Mouse (Mus musculus): ENCODE results near the gene Flywch2. TPM values are rescaled to one million over a fixed set of nuclear protein-coding genes. Genes with fewer than 3 reads are reported as not detected.

The Flywch2 gene
- polyA plus RNA-seq, 1 experiment from 2014 or later = 20.9 TPM

DNA sequence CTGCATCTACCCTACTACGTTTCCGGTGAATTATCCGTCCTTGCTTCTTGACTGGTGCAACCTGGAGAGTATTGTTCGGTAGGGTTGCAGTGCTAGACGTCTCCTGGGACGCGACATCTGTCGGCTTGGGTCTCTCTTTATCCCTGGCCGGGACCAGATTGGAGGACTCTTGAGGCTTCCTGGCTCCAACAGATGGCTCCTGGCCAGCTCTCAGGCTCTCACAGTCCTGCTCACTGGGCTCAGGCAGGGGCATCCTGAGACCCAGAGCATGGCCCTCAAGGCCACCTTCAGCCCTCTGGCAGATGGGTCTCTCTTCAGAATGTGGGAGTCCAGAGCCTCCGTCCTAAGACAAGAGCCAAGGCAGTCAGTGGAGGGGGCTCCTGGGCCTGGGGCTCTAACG, 22.9 kb downstream of the Flywch2 start:
- Histone ChIP-seq H3K27ac (ENCODE audit: low read depth, low read length) (no peak overlapping the region), H3K27me3 (ENCODE audit: control insufficient read depth, insufficient read depth, low read length) (no peaks in the 10 kb centered on the region), H3K4me1 (ENCODE audit: control insufficient read depth, insufficient read depth, low read length) (no peaks in the 10 kb centered on the region), H3K9me3 (ENCODE audit: control insufficient read depth, low read length) (no peaks in the 10 kb centered on the region), H3K36me3 (ENCODE audit: control insufficient read depth, insufficient read depth, low read length) (peaks cover 33% of the 10 kb centered on the region), H3K4me3 (ENCODE audit: low read depth, low read length) (no peak overlapping the region), H3K4me2 (no peak overlapping the region), H3K9ac (ENCODE audit: low read length) (no peak overlapping the region)
- ATAC-seq (ENCODE audit: low FRiP score) (no peak), DNase-seq (ENCODE audit: low spot score, missing footprints) (peak; percentile 44)
- WGBS = 87% methylated on average over 11 of the region's 11 CpGs

DNA sequence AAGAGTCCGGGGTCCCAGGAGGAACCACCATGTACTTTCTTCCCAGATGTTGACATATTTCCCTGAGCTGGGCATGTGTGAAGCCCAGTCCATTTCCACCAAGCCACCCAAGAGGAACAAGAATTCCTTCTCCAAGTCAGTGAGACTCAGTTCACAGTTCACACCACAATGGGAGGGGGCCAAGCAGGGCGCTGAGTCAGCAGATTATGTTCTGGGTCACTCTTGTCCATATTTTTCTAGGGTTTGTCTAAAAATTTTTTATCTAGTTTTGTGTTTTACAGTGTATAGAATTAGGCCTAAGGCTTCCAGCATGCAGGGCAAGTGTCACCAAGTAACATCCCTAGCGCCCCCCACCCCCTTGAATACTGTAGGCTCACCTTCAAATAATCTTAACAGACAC, 24.7 kb downstream of the Flywch2 start:
- ATAC-seq (ENCODE audit: low FRiP score) (no peak), DNase-seq (ENCODE audit: low spot score, missing footprints) (peak; percentile 49)
- WGBS = 95% methylated on average over 3 of the region's 3 CpGs
- H3K27me3 ChIP-seq (ENCODE audit: control insufficient read depth, insufficient read depth, low read length) = no peaks in the 10 kb centered on the region
- no peak overlapping the region for H3K4me3 ChIP-seq (ENCODE audit: low read depth, low read length)
- no peaks in the 10 kb centered on the region for H3K4me1 ChIP-seq (ENCODE audit: control insufficient read depth, insufficient read depth, low read length)
- H3K9ac ChIP-seq (ENCODE audit: low read length) = no peak overlapping the region
- no peak overlapping the region for H3K27ac ChIP-seq (ENCODE audit: low read depth, low read length)
- no peaks in the 10 kb centered on the region for H3K9me3 ChIP-seq (ENCODE audit: control insufficient read depth, low read length)
- peaks cover 43% of the 10 kb centered on the region for H3K36me3 ChIP-seq (ENCODE audit: control insufficient read depth, insufficient read depth, low read length)
- no peak overlapping the region for H3K4me2 ChIP-seq

DNA sequence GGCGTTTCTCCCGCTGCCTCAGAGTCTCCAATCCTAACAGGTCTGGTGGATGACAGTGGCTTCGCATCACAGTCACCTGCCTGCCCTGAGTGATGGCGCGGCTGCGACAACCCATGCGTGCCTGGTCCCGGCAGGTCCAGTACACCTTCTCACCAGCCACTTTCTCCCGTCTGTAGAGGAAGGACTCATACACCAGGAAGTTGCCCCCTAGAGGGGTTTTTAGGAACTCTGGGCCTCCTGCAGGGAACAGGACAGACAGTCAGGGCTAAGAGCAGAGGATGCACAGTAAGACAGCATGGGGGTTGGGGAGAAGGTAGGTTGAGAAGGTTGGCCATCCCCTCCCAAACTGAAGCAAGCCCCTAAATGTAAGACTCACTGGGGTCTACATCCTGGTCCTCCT, 25.6 kb downstream of the Flywch2 start:
- no peaks in the 10 kb centered on the region for H3K9me3 ChIP-seq (ENCODE audit: control insufficient read depth, low read length)
- no peaks in the 10 kb centered on the region for H3K27me3 ChIP-seq (ENCODE audit: control insufficient read depth, insufficient read depth, low read length)
- ATAC-seq (ENCODE audit: low FRiP score) (no peak), DNase-seq (ENCODE audit: low spot score, missing footprints) (peak; percentile 10)
- no peak overlapping the region for H3K27ac ChIP-seq (ENCODE audit: low read depth, low read length)
- H3K36me3 ChIP-seq (ENCODE audit: control insufficient read depth, insufficient read depth, low read length) = peaks cover 49% of the 10 kb centered on the region
- H3K4me2 ChIP-seq = no peak overlapping the region
- H3K9ac ChIP-seq (ENCODE audit: low read length) = no peak overlapping the region
- H3K4me3 ChIP-seq (ENCODE audit: low read depth, low read length) = no peak overlapping the region
- 91% methylated on average over 9 of the region's 9 CpGs for WGBS
- H3K4me1 ChIP-seq (ENCODE audit: control insufficient read depth, insufficient read depth, low read length) = no peaks in the 10 kb centered on the region

DNA sequence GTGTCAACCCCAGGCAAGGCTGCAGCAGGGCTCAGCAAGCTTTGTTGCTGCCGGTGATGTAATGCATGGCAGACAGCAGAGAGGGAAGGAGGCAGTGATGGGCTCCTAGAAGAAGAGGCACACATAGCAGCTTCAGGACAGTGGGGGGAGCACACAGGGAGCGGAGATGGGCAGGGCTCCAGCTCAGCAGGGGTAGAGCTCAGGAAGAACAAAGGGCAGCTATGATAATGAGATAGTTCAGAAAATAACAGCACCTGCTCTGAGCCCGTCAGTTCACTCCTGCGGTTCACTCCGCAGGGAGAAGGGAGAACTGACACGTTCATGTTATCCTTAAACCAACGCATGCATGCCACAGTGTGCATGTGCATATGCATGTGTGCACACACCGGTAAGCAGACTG, 27.1 kb downstream of the Flywch2 start:
- H3K9ac ChIP-seq (ENCODE audit: low read length) = no peak overlapping the region
- H3K4me1 ChIP-seq (ENCODE audit: control insufficient read depth, insufficient read depth, low read length) = no peaks in the 10 kb centered on the region
- DNase-seq (ENCODE audit: low spot score, missing footprints) (peak; percentile 64), ATAC-seq (ENCODE audit: low FRiP score) (no peak)
- H3K36me3 ChIP-seq (ENCODE audit: control insufficient read depth, insufficient read depth, low read length) = peaks cover 49% of the 10 kb centered on the region
- no peak overlapping the region for H3K4me3 ChIP-seq (ENCODE audit: low read depth, low read length)
- no peak overlapping the region for H3K4me2 ChIP-seq
- H3K9me3 ChIP-seq (ENCODE audit: control insufficient read depth, low read length) = no peaks in the 10 kb centered on the region
- H3K27me3 ChIP-seq (ENCODE audit: control insufficient read depth, insufficient read depth, low read length) = no peaks in the 10 kb centered on the region
- no peak overlapping the region for H3K27ac ChIP-seq (ENCODE audit: low read depth, low read length)
- 82% methylated on average over 8 of the region's 8 CpGs for WGBS

DNA sequence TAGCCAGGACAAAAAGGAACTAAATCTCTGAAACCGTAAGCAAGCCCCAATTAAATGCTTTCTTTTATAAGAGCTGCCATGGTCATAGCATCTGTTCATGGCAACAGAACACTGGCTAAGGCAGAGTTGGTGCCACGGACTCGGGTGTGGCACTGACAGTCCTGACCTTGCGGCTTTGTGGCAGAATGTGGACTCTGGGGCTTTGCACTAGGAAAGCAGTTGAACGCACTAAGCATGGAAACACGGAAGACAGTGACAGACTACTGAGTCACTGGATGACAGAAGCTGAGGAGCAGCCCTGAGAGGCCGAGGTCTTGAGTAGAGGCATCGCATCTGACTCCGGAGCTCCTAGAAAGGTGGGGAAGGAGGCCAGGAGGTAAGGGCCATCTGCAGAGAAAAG, 28.3 kb downstream of the Flywch2 start:
- H3K4me2 ChIP-seq = no peak overlapping the region
- no peak overlapping the region for H3K4me3 ChIP-seq (ENCODE audit: low read depth, low read length)
- peaks cover 58% of the 10 kb centered on the region for H3K36me3 ChIP-seq (ENCODE audit: control insufficient read depth, insufficient read depth, low read length)
- no peaks in the 10 kb centered on the region for H3K9me3 ChIP-seq (ENCODE audit: control insufficient read depth, low read length)
- peak; percentile 21 for DNase-seq (ENCODE audit: low spot score, missing footprints)
- no peaks in the 10 kb centered on the region for H3K27me3 ChIP-seq (ENCODE audit: control insufficient read depth, insufficient read depth, low read length)
- H3K27ac ChIP-seq (ENCODE audit: low read depth, low read length) = no peak overlapping the region
- ATAC-seq (ENCODE audit: low FRiP score) = no peak
- H3K4me1 ChIP-seq (ENCODE audit: control insufficient read depth, insufficient read depth, low read length) = no peaks in the 10 kb centered on the region
- H3K9ac ChIP-seq (ENCODE audit: low read length) = no peak overlapping the region
- 93% methylated on average over 9 of the region's 9 CpGs for WGBS

DNA sequence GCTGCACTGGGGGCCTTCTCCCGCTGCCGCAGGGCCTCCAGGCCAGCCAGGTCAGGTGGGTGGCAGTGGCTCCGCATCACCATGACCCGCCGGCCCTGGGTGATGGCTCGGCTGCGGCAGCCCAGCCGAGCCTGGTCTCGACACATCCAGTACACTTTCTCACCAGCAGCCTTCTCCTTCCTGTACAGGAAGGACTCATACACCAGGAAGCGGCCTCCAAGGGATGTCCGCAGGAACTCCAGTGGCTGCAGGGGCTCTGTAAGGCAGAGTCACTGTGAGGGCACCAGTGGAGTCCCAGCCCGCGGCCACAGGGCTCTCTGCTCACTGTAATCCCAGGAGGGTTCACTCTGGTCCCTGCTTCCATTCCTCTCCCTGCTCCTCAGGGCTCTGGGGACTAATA, 30.2 kb downstream of the Flywch2 start:
- no peaks in the 10 kb centered on the region for H3K4me1 ChIP-seq (ENCODE audit: control insufficient read depth, insufficient read depth, low read length)
- no peak overlapping the region for H3K4me3 ChIP-seq (ENCODE audit: low read depth, low read length)
- no peak overlapping the region for H3K4me2 ChIP-seq
- peak; percentile 73 for DNase-seq (ENCODE audit: low spot score, missing footprints)
- ATAC-seq (ENCODE audit: low FRiP score) = 0 out of 2 replicates have a peak, but pooled peaks have one; percentile 19
- 97% methylated on average over 13 of the region's 13 CpGs for WGBS
- no peaks in the 10 kb centered on the region for H3K27me3 ChIP-seq (ENCODE audit: control insufficient read depth, insufficient read depth, low read length)
- no peak overlapping the region for H3K9ac ChIP-seq (ENCODE audit: low read length)
- H3K27ac ChIP-seq (ENCODE audit: low read depth, low read length) = no peak overlapping the region; the same call in 1 of the 2 replicates
- H3K9me3 ChIP-seq (ENCODE audit: control insufficient read depth, low read length) = no peaks in the 10 kb centered on the region
- H3K36me3 ChIP-seq (ENCODE audit: control insufficient read depth, insufficient read depth, low read length) = peaks cover 55% of the 10 kb centered on the region

DNA sequence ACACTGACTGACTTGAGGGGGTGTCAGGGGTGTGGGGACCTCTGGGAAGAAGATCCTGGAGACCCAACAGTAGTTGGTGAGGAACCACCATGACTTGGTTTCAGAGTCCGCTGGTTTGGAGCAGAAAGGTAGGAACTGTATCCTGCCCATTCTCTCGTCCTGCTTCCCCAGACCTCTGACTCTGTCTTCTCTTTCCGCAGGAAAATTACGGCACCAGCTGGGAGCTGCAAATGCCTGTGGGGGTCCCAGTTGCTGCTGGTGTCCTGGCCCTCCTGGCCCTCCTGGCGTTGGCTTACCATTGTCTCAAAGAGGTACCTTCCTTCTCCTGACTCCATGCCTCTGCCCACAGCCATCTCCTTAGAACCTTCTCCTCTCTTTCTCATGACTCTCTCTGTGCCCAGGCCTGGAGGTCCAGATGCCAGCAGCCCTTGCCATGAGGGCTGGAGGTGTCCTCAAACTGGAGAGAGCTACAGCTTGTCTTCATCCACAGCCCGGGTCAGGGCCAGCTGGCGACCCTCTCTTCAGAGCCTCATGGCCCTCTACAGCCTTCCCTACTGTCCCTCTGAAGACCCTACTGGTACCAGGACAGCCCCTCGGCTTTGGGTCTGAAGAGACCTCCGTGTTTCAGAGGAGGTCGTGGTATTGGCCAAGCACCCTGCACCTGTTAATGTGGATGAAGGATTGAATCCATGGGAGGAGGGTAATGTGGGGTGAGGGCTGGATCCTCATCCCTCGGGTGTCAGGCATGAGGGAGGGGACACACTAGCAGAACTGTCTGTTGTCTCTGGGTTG, 36.3 kb downstream of the Flywch2 start:
- Histone ChIP-seq H3K36me3 (ENCODE audit: control insufficient read depth, insufficient read depth, low read length) (peaks cover 16% of the 10 kb centered on the region; the same call in 1 of the 2 replicates), H3K27ac (ENCODE audit: low read depth, low read length) (no peak overlapping the region), H3K27me3 (ENCODE audit: control insufficient read depth, insufficient read depth, low read length) (peaks cover 26% of the 10 kb centered on the region), H3K4me3 (ENCODE audit: low read depth, low read length) (no peak overlapping the region), H3K9ac (ENCODE audit: low read length) (no peak overlapping the region), H3K9me3 (ENCODE audit: control insufficient read depth, low read length) (no peaks in the 10 kb centered on the region), H3K4me2 (no peak overlapping the region), H3K4me1 (ENCODE audit: control insufficient read depth, insufficient read depth, low read length) (peaks cover 7% of the 10 kb centered on the region)
- DNase-seq (ENCODE audit: low spot score, missing footprints) (peak; percentile 83), ATAC-seq (ENCODE audit: low FRiP score) (no peak)
- 80% methylated on average over 11 of the region's 11 CpGs for WGBS

DNA sequence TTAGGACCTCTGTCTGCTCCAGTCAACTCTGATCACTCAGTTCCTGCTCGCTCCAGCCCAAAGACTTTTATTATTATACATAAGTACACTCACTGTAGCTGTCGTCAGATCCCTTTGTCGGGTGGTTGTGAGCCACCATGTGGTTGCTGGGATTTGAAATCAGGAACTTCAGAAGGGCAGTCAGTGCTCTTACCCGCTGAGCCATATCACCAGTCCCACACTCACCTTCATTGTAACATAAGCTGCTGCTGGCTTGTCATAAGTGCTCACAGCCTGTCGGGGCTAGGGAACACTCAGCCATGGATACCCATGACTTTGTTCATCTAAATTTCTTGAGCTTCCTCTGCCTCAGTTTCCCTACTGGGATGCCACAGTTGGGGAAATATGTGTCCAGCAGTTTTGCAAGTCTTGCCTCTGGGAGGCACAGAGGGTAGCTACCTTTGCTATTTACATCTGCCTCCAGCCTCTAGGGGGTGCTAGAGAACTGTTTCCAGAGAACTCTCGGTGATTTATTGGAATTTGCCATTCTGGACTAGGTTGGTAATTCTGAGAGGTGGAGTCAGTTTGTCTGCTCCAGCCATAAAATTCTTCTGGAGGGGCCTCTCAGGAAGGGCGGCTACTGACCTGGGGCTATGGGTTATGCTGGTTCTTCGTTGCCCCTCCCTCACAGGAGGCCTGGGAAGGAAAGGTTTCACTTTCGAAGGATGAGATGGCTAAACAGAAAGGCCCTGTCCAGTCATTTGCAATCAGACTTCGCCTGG, 37.1 kb downstream of the Flywch2 start:
- Histone ChIP-seq H3K4me2 (no peak overlapping the region), H3K9ac (ENCODE audit: low read length) (no peak overlapping the region), H3K4me1 (ENCODE audit: control insufficient read depth, insufficient read depth, low read length) (peaks cover 10% of the 10 kb centered on the region), H3K4me3 (ENCODE audit: low read depth, low read length) (no peak overlapping the region), H3K27me3 (ENCODE audit: control insufficient read depth, insufficient read depth, low read length) (peaks cover 33% of the 10 kb centered on the region), H3K27ac (ENCODE audit: low read depth, low read length) (no peak overlapping the region), H3K9me3 (ENCODE audit: control insufficient read depth, low read length) (no peaks in the 10 kb centered on the region), H3K36me3 (ENCODE audit: control insufficient read depth, insufficient read depth, low read length) (peaks cover 16% of the 10 kb centered on the region; the same call in 1 of the 2 replicates)
- no peak for ATAC-seq (ENCODE audit: low FRiP score)
- 42% methylated on average over 10 of the region's 10 CpGs for WGBS
- peak; percentile 95 for DNase-seq (ENCODE audit: low spot score, missing footprints)

DNA sequence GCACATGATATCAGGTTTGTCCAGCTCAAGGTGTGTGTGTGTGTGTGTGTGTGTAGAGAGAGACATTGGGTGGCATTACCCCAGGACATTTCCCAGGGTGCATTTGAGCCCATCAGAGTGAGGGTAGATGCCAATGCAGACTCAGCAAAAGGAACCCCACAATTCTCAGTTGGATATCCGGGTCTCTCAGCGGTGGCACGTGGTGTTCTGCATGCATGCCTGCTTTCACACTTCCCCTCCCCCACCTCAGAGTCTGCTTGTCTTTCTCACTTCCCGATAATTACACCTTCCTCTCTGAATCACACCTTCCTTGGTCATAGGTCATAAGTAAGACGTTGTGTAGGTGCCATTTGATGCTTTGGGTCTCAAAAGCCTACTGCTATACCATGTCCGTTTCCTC, 37.9 kb downstream of the Flywch2 start:
- Histone ChIP-seq H3K27ac (ENCODE audit: low read depth, low read length) (no peak overlapping the region), H3K36me3 (ENCODE audit: control insufficient read depth, insufficient read depth, low read length) (peaks cover 11% of the 10 kb centered on the region; the same call in 1 of the 2 replicates), H3K4me2 (no peak overlapping the region), H3K4me1 (ENCODE audit: control insufficient read depth, insufficient read depth, low read length) (peaks cover 10% of the 10 kb centered on the region), H3K9me3 (ENCODE audit: control insufficient read depth, low read length) (no peaks in the 10 kb centered on the region), H3K27me3 (ENCODE audit: control insufficient read depth, insufficient read depth, low read length) (peaks cover 41% of the 10 kb centered on the region), H3K4me3 (ENCODE audit: low read depth, low read length) (no peak overlapping the region), H3K9ac (ENCODE audit: low read length) (no peak overlapping the region)
- no peak for ATAC-seq (ENCODE audit: low FRiP score)
- 42% methylated on average over 6 of the region's 6 CpGs for WGBS
- peak; percentile 66 for DNase-seq (ENCODE audit: low spot score, missing footprints)

All from midbrain, embryonic 11.5 days (tissue).